Mouse (Mus musculus) hindlimb bud, embryonic 11.5 days (tissue): ENCODE measurements at regions not wholly inside any gene's neighbourhood (a gene's known extent, or its start where the extent isn't known, plus 50 kb on each side); places are given as distances from the start of the nearest gene placed in this dataset.
A peak's percentile ranks its signal among the peaks of the same experiment; 100 is the strongest.

Source experiments
- DNase-seq: peaks from one replicate; pipeline ENCODE4 v3.0.0-alpha.2; 2012; ENCODE audit warnings: low read depth, low spot score; ENCODE audit errors: extremely low spot score

DNA sequence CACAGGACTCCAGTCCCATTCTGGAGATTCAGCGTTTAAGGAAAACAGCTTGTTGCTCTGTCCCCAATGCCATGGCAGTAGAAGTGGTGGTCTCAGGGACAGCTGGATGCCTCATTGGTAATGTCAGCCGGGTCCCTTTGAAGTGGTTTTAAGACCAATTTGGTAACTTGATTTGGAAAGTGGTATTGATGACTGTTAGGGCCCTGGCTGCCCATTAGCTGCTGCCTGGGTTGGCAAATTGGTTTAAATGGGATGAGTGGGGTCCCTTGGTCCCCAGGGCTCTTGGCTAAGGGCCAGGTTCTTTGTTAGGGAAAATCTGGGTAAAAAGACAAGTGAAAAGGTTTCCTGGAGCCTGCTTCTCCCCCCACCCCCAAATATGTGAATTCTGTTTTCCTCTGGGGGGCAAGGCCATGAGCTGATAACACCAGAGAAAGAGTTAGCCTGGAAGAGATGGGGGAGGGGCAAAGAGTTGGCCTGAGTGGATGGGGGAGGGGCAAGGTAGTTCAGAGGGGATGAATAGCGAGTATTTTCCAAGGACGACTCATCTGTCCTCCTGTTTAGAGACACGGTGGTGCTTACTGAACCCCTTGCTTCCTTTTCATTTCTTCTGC is 1224.6 kb upstream of the A1bg start:
- DNase-seq, result peak; percentile 3

DNA sequence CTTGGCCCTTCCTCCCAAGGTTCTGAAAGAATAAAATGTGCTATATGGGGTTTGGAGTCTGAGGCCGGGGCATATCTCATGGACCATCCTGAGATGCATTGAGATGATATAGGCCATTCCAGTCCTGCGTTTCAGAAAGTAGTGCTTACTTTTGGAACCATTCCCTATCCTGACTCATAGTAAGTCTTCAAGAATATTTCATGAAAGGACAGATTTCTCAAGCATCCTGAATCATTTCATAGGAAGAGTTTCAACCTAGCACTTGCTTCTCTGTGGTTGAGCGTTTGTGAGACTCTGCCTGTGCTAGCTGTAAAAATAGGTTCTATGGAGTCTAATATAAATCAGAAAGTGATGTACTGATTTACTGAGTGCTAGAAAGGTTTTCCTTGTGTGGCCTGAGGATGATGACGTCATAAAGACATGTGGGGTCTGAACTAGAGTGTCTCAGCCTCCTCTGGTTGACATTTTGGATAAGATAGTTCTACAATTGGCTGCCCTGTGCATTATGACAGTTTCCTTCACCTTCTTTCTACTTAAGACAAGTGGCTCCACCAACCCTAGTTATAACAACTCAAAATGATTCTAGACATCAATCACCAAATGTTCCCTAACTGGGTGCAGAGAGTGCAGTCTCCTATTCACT is 1223.0 kb upstream of the A1bg start:
- DNase-seq, result no peak

DNA sequence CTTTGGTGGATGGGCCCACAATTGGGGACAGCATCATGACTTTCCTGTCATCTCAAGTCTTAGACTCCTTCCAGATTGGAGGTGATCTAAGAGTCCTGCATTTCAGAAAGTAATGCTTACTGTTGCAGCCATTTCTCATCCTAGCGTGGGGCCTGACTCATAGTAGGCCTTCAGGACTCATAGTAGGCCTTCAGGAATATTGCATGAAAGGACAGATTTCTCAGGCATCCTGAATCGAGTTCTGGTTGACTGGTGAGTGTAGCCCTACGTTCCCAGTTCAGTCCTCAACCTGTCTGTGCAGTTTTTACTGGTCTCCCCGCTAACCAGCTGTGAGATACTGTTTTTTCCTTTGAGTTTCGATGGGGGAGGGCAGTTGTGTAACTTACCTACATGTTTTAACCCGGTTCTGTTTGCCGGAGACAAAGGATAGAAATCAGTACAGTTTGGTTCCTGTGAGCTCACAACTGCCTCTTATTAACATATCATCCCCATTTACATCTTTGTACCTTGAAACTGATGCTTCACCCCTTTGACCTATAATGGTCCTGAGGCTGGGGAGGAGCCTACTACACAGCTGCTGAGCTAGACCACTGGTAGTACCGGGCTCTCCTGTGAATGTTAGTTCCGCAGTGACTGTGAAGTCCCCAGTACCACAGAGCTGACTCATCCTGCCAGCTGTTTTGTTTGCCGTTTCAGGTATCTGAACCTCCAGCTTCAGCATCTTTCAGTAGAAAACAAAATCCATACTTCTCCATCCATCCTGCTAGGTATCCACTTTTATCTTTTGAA is 1222.2 kb upstream of the A1bg start:
- DNase-seq, result no peak

DNA sequence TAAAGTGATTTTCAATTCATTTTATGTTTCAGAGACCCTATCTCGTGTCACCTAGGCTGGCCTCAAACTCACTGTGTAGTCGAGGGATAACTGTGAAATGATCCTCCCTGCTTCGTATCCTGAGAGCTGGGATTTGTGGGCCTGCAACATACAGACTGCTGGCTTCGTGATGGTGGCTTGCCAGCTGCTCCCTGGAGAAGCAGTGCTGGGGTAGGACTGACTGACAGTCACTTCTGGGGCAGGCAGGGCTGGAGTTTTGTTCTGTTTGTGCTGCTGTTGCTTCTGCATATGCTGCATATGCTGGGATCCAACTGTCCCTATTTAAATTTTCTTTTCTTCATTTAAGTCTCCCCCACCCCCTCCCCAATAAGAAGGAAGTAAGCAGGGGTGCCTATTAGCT is 1217.0 kb upstream of the A1bg start:
- no peak for DNase-seq

DNA sequence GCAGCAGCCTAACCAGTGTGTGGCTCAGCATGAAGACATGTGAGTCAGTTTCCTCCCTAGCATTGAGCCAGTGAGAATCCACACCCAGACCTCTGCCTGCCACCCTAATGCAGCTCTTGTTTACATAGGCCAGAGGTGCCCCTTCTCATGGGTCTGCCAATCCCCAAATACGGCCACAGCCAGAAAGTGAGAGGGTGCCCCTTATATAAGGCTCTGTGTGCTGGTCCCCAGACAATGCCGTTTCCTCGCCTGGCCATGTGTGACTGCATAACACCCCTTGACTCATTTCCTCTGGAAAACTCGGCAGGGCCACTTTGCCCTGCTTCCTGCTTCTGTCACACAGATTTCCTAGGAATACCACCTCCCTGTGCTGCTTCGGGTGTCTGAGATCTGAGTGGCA is 1216.4 kb upstream of the A1bg start:
- DNase-seq, result no peak

DNA sequence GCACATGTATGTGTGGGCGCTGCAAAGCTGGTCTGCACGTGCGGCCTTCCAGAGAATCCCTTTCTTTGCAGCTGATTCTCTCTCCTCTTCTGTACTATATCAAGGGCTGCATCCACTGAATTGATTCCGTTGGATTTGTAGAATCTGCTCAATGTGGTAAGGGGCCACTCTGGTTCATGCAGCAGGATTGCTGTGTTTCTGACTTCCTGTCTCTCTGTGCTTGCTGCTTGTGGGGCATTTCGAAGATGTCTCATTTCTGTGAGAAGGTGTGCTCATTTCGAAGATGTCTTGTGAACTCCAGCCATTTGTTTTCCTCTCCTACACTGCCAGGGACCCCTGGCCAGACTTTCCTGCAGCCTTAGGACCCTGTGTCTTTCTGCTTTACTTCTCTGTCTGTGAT is 1215.9 kb upstream of the A1bg start:
- no peak for DNase-seq

DNA sequence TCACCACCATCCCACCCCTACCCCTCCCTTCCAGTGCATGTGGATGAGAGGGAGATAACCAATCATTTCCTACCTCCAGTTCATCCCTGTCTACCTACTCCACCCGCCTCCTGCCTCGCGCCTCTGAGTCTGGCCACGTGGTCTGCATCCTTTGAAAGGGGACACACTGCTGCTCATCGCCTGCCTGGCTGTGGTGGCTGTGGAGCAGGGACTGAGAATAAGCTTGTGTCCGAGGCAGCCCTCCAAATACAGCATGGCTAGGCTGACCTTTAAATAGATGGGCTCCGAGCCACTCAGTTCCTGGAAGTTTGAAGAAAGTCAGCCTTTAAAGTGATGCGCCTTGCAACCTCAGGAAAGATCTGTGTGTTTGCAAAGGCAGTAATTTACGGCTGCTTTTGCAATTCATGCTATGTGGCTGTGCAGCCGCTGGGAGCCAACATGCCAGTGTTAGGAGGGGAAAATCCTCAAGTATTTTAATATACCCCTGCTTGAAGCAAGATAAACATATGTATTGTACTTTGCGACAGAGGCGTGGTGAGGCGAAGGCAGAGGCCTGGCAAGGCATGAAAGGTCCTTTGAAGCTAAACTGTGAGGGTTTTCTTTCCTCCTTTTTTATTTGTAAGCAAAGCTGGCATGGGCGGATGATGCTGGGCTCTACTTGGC is 1214.3 kb upstream of the A1bg start:
- no peak for DNase-seq

DNA sequence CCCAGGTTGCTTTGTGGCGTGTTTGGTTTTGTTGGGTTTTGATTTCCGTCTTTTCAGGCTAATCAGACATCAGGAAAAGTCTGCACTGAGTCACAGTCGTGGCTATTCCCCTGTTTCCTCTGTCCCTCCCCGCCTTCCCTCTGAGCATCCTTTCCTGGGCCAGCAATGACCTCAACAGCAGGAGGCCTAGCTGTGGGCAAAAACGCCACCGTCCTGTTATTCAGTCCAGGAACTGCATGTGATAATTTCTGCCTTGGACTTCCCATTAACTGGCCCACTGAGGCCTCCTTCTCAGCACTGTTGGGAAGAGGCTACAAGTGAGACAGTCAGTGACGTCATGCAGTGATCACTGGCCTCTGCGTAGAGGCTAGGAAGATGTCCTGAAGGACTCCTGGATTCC is 1212.0 kb upstream of the A1bg start:
- no peak for DNase-seq

DNA sequence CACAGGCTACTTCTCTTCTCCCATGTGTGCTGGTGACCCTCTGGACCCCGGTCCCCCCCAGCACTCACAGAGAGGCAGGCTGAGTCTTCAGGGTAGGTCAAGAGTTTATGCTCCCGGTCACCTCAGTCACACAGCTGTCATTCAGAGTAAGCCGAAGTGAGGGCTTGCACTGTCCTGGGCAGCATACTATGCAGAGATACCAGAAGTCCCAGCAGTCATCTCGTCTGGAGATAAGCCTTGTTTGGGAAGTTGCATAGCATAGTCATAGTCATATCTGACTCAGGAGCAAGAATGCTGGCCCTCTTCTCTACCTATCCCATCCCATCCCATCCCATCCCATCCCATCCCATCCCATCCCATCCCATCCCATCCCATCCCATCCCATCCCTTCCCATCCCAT is 1211.5 kb upstream of the A1bg start:
- no peak for DNase-seq

DNA sequence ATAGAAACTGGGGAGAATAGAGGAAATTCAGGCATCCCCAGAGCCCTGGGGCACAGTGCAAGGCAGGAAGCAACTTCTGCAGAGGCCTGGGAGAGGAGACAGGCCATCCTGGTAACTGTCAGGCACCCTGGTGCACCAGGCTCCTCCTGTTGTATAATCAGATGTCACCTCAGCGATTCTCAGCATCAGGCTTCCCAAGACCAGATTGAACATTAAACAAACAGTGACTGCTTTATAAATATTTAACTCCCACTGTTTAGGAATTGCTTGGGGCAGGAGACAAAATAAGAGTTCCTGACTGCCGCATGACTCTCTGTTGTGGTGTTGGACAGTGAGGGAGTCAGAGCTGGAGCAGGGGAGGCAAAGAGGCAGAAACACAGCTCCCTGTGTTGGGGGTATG is 1210.1 kb upstream of the A1bg start:
- DNase-seq, result no peak

DNA sequence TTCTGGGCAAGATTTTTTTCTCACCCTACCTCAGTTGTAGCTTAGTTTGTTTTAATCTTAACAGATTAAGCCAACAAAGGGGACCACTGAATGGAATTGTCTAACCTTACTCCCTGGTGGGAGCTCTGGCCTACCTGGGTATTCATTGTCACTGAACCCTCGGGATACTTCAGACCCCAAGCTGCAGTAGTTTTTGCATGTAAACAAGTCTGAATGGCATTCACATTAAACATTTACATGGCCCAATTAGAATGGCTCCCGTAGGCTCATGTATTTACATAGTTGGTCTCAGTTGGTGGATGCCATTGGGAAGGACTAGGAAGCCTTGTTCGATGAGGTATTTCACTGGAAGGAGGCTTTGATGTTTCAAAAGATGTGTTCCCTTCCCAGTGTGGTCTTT is 1208.9 kb upstream of the A1bg start:
- no peak for DNase-seq

DNA sequence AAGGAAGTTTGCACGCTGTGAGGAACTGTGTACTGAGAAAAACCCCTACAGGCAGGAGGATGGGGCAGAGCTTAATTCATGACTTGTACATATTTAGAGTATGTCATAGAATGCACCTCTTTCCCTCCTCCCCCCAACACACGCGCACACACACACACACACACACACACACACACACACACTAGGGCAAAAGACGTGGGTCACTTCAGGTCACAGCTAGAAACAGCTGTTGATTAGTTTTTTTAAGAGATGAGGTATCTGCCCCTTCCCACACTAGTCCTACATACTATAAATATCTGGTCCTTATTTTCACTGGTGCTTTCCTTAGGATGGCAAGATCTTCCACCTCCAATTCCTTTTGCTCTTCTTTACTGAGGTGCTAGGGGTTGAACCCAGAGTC is 1207.7 kb upstream of the A1bg start:
- DNase-seq, result no peak

DNA sequence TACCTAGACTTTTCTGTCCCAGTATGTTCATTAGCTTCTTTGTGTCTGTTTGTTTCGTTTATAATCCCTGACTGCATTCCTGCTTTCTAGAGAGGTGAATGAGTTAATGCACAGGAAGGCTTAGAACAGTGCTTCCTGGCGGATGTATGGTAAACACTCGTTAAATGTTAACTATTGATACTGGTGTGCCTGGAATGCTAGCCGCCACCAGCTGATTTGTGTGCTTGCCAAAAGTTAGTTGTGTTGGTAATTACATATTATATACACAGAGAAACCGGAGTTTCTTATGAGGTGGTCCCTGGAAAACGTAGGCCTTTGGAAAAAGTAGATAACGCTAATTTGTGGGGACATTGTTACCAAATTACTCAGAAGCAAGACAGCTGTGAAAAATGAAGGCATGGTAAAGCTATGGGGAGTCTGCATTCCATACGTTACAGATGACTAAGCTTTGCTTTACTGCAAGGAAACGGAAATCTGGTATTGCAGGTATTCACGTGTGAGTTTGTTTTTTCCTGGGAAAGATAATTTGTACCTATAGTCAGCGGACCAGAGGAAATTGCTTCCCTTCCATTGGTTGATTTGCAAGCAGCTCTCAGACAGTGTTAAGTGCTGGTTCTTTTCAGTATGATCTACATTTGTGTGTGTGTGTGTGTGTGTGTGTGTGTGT is 1205.9 kb upstream of the A1bg start:
- peak; percentile 30 for DNase-seq

DNA sequence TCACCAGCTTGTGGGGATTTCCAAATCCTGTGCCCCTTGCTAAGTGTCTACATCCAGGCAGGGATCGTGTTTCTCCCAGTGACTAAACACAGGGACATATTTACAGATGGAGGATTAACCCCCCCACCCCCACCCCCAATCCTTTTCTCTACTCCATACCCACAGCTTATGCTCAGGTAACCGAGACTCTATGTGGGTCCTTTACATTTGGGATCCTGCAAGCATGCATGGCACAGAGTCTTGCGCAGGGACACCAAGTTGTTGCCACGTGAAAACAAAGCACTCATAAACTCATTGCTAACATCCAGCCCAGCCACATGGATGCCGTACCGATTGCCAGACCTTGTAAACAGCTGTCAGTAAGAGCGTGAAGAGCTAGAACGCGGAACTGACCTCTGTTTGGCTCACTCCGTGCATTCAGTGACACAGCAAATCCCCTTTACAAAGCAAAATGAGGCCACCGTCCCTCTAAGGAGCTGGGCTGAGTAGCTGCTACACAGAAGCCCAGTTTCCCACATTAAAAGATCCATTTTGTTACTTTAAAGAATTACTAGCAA is 1204.9 kb upstream of the A1bg start:
- no peak for DNase-seq

DNA sequence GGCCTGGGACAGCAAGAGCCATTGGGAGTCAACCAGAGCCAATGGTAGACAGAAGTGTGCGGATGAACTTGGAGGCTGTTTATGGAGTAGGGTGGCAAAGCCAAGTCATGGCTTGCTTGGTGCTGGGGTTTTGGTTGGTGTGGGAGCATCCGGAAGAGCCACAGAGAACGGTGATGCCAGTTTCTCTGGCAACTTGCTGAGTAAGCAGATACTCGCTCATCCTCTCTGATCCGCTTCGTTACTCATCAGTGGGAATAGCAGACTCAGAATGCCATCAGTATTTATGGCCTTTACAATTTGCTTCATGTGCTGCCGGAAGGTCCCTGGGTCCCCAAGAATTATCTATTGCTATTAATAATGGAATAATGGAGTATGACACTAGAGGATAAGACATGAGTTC is 1202.9 kb upstream of the A1bg start:
- DNase-seq, result no peak

DNA sequence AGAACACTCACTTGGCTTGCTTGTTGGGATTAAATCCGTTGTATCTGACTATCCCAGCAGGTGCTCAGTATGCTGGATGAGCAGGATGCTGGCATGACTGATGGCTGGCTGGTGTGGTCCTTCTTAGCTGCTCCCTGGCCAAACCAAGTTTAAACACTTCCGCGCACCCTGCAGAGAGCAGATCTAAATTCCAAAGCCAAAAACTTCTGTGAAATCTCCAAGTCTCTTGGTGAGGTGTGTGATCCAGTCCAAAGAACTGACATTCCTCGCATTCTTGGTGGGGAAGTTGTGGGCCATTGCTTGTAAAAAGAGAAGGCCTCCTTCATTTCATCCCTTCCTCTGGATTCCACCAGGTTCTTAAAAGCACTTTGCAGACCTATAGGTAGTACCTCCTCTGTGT is 1200.9 kb upstream of the A1bg start:
- no peak for DNase-seq

DNA sequence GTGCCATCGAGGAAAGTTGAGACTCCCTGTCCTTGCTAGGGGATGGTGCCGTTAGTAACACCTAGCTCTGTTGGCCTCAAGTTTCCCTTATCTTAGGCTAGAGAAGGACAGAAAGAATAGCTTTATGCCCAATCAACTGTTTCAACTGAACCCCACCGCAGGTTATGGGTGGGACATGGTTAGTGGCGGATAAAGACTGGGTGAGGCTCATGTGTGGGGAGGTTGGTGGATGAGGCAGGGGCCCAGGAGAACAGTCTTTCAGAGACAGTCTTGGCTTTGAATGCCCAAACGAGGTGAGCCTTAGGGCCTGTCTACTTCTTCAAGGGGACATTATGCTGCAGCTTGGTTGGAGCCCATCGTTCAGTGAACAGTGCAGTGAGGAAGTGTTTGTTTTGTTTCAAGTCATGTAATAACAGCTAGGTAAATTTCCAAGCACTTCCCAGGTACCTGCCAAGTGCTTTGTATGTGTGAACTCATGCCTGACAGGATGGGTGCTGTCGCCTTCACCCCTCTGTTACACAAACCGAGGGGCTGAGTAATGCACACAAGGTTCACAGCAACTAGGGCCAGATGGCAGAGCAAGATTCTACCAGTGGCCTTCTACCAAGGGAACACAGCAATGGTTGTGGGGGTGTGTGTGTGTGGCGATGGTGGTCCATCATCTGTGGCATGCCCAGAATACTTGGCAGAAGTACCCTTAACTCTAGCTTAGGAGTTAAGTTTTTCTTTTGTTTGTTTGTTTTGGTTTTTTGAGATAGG is 1199.6 kb upstream of the A1bg start:
- no peak for DNase-seq

DNA sequence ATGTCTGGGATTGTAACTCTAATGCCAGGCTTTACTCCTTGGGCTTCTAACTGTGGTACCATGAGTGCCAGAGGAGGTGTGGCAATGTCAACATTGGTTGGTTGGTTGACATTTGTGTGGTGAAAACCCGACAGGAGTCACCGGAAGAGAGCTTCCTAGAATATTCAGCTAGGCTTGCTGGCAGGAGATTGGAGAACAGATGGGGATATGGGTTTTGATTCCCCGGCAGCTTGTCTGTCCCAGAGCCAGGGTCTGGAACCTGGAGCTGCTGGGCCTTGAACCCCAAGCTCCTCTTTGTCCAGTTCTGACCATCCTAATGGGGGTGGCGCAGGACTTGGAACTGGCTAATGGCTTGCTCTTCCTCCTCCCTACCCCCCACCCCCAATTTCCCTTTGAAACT is 1198.9 kb upstream of the A1bg start:
- no peak for DNase-seq

DNA sequence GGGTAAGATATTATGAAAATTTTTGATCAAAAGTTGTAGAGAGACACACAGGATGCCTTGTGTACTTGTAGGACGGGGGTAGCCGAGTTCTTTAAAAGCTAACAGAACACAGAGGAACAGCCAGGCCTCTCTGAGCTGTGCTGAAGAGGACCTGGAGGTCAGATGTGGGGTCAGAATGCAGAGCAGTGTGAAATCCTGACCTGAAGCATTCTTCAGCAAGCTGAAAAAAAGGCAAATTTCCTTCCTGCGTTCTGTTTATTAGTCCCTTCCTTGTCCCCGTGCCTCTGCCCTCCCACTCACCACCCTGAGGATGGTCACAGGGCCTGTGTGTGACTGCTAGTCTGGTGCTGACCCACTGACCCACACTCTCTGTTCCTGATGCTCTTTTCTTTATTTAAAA is 1197.9 kb upstream of the A1bg start:
- DNase-seq, result no peak

DNA sequence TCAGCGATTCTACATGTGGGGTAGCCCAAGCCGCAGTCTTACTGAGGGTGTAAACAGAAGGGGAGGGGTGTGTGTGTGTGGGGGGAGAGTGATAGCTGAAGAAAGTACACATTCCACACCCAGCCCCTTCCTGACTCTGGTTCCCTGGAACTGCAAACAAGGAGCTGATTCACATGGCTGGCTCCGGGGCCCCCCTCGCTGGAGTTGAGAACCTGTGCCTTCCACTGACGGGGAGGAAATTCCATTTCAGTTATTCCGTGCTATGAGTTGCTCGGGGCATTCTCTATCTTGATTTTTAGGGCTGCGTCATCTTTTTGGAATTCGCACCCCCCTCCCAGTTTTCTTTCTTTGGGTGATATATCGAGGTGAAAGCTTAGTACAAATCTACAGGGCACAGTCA is 1196.2 kb upstream of the A1bg start:
- no peak for DNase-seq
